Mouse (Mus musculus) layer of hippocampus, postnatal 10 days (tissue): ENCODE results near the gene Ifnb1. TPM values are rescaled to one million over a fixed set of nuclear protein-coding genes. Genes with fewer than 3 reads are reported as not detected.

Experiments used
- DNase-seq, 2 experiments: peaks; one replicate each; pipeline ENCODE4 v3.0.0; 2021; ENCODE audit warnings: low spot score in 2 of 2
- total RNA-seq, 2 experiments: library from RNA; stranded (reverse); gene quantifications; 2 replicates each; pipeline ENCODE4 v1.2.3; 2021

Ifnb1 gene
- total RNA-seq, 2 experiments from 2014 or later: not detected

GRCm38 (mm10) chr4:88503753-88504152 lies 18.8 kb downstream of the Ifnb1 start:
- no peak for DNase-seq

GRCm38 (mm10) chr4:88501247-88501646 lies 21.3 kb downstream of the Ifnb1 start:
- DNase-seq: no peak

DNA sequence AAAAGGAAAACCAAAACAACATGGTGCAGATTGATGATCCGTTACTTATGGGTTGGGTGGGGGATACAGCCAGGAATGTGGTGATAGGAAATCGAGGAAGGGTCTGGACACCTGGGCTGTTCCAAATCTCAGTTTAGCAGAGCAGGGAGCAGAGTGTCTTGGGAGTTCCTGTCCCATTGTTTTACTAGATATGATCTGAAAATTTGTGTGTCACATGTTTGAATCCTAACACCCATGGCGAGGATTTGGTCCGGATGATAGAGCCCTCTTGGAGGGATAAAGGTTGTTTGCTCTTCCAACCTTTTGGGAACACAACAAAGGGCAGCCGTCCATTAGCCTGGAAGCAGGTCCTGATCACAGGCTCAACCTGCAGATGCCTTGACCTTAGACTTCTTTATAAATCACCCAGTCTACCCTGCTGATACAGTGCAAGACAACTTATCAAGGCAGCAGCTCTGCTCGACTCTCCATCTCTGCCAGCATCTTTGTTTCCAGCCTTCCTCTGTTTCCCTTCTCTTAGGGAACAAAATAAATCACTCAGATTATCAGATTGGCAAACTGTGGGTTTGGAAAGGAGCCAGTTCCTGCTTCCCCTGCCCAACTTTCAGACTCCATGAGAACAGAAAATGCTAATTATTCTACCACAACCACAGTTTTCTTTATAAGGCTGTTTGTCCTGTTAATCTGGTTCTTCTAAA lies 26.1 kb downstream of the Ifnb1 start:
- no peak for DNase-seq

GRCm38 (mm10) chr4:88489622-88490021 lies 33.0 kb downstream of the Ifnb1 start:
- DNase-seq: no peak

- no peak for DNase-seq
Observed at GRCm38 (mm10) chr4:88488107-88488506, 34.5 kb downstream of the Ifnb1 start.

GRCm38 (mm10) chr4:88480130-88480529 lies 42.4 kb downstream of the Ifnb1 start:
- DNase-seq: no peak

GRCm38 (mm10) chr4:88478809-88479186 lies 43.8 kb downstream of the Ifnb1 start:
- no peak for DNase-seq

- no peak for DNase-seq
Observed at GRCm38 (mm10) chr4:88478177-88478808, 44.3 kb downstream of the Ifnb1 start.

GRCm38 (mm10) chr4:88476511-88477210 lies 45.9 kb downstream of the Ifnb1 start:
- DNase-seq: no peak

- no peak for DNase-seq
Observed at GRCm38 (mm10) chr4:88476084-88476483, 46.5 kb downstream of the Ifnb1 start.

Other genes starting within 250 kb of the Ifnb1 start
- 1 to 10 TPM; 3.7 to 3.8 TPM for gene Hacd4, start 83.8 kb downstream of the Ifnb1 start, total RNA-seq
- not detected for gene Ifna15, start 35.5 kb upstream of the Ifnb1 start, total RNA-seq
- not detected for gene Ifna14, start 49.0 kb upstream of the Ifnb1 start, total RNA-seq
- gene Ifna9, start 69.6 kb upstream of the Ifnb1 start, total RNA-seq: not detected
- gene Ifna12, start 80.6 kb upstream of the Ifnb1 start, total RNA-seq: not detected
- not detected for gene C87499, start 111.6 kb upstream of the Ifnb1 start, total RNA-seq
- not detected for gene Ifna13, start 121.7 kb upstream of the Ifnb1 start, total RNA-seq
- gene Ifna16, start 154.2 kb upstream of the Ifnb1 start, total RNA-seq: not detected
- gene Ifna2, start 161.1 kb upstream of the Ifnb1 start, total RNA-seq: not detected
- gene Ifnab, start 168.6 kb upstream of the Ifnb1 start, total RNA-seq: not detected
- 1 to 10 TPM; 1.2 to 1.3 TPM for gene Gm26566, start 199.0 kb upstream of the Ifnb1 start, total RNA-seq
- 100 to 1,000 TPM; 102 to 104 TPM for gene Klhl9, start 199.7 kb upstream of the Ifnb1 start, total RNA-seq
- gene Gm13271, start 232.1 kb upstream of the Ifnb1 start, total RNA-seq: not detected
- not detected for gene Gm13283, start 237.3 kb upstream of the Ifnb1 start, total RNA-seq